Mouse (Mus musculus) kidney, adult 2 months (tissue): ENCODE results near the gene Capzb.
A peak's percentile ranks its signal among the peaks of the same experiment; 100 is the strongest.

ENCODE experiments used
- CTCF ChIP-seq: fragments of 200-500 bp; conservative IDR thresholded peaks from 2 replicates; pipeline ENCODE4 v1.5.1; 2011; ENCODE audit warnings: low read depth, mild to moderate bottlenecking, control low read depth, low read length, moderate library complexity, mixed read lengths; ENCODE audit not compliant: insufficient read depth, insufficient read length
- POLR2A ChIP-seq: fragments of 200-500 bp; IDR thresholded peaks from one replicate; pipeline ENCODE4 v1.6.1; 2011; ENCODE audit warnings: low read depth, low read length, control low read depth

GRCm38 (mm10) chr4:139252051-139252760 is 59.5 kb downstream of the Capzb start:
- TF ChIP-seq CTCF (peak; percentile 75), POLR2A (no peak)
